Mouse (Mus musculus) cerebellum, adult 11 months (tissue): ENCODE results near the gene Rspo4.

Experiments
- DNase-seq: peaks from one replicate; pipeline ENCODE4 v3.0.0; 2022

Gene Rspo4

GRCm38 (mm10) chr2:151911751-151912150, 69.0 kb downstream of the Rspo4 start:
- no peak for DNase-seq

GRCm38 (mm10) chr2:151914120-151914519, 71.4 kb downstream of the Rspo4 start:
- DNase-seq = no peak

- no peak for DNase-seq
Measured at GRCm38 (mm10) chr2:151915111-151915510, 72.4 kb downstream of the Rspo4 start.

GRCm38 (mm10) chr2:151916061-151916831, 73.5 kb downstream of the Rspo4 start:
- DNase-seq = no peak

GRCm38 (mm10) chr2:151919140-151919539, 76.4 kb downstream of the Rspo4 start:
- DNase-seq = no peak

GRCm38 (mm10) chr2:151921068-151921467, 78.3 kb downstream of the Rspo4 start:
- DNase-seq = no peak

- no peak for DNase-seq
Measured at GRCm38 (mm10) chr2:151921596-151921995, 78.9 kb downstream of the Rspo4 start.
